Mouse (Mus musculus) lung, postnatal 0 days (tissue): ENCODE data around the gene Sltm.

Source experiments
- CTCF ChIP-seq: IDR thresholded peaks from 2 replicates; pipeline ENCODE4 v1.5.1; 2016; ENCODE audit warnings: antibody characterized with exemption, mild to moderate bottlenecking
- EP300 ChIP-seq: IDR thresholded peaks from 2 replicates; pipeline ENCODE4 v1.6.1; 2016; ENCODE audit warnings: antibody characterized with exemption, mild to moderate bottlenecking, control low read depth

GRCm38 (mm10) chr9:70585172-70585571 lies 42.6 kb downstream of the Sltm start:
- TF ChIP-seq EP300 (no peak), CTCF (no peak)
